Mouse (Mus musculus): ENCODE results near the gene Slc2a4.

GRCm38 (mm10) chr11:69970222-69970621 is 22.2 kb upstream of the Slc2a4 start:
- TF ChIP-seq POLR2A (IDR thresholded peaks at IDR 0.05; ENCODE audit: low read depth, low read length): no peak
- no peak for TF ChIP-seq CTCF (IDR thresholded peaks at IDR 0.05; ENCODE audit: extremely low read depth, insufficient read depth, insufficient read length, insufficient replicate concordance)

Data from spleen, adult 2 months (tissue).